Mouse (Mus musculus) embryonic facial prominence, embryonic 13.5 days (tissue): ENCODE results near the gene Adamtsl2. TPM values are rescaled to one million over a fixed set of nuclear protein-coding genes. Genes with fewer than 3 reads are reported as not detected.

Experiments used
- ATAC-seq: fragments of 200-750 bp; cut with Nextera tagmentation; 2 replicates; pipeline ENCODE4 v1.8.0; 2017; ENCODE audit warnings: low read depth; ENCODE audit not compliant: insufficient number of reproducible peaks, insufficient read depth, low FRiP score, low TSS enrichment
- H3K27ac ChIP-seq: fragments of 300-500 bp; sonication (generic); 2 replicates; pipeline ENCODE4 v1.5.1; 2015; ENCODE audit warnings: moderate library complexity, mild to moderate bottlenecking, inconsistent platforms
- H3K27me3 ChIP-seq: fragments of 300-500 bp; sonication (generic); 2 replicates; pipeline ENCODE4 v1.6.1; 2015; ENCODE audit warnings: mild to moderate bottlenecking, inconsistent platforms
- H3K36me3 ChIP-seq: fragments of 300-500 bp; sonication (generic); 2 replicates; pipeline ENCODE4 v1.6.1; 2015; ENCODE audit warnings: mild to moderate bottlenecking, inconsistent platforms
- H3K4me1 ChIP-seq: fragments of 300-500 bp; sonication (generic); 2 replicates; pipeline ENCODE4 v1.6.1; 2015; ENCODE audit warnings: inconsistent platforms
- H3K4me2 ChIP-seq: fragments of 300-500 bp; sonication (generic); 2 replicates; pipeline ENCODE4 v1.6.1; 2015; ENCODE audit warnings: moderate library complexity, mild to moderate bottlenecking, inconsistent platforms
- H3K4me3 ChIP-seq: fragments of 300-500 bp; sonication (generic); 2 replicates; pipeline ENCODE4 v1.5.1; 2015; ENCODE audit warnings: mild to moderate bottlenecking, inconsistent platforms
- H3K9ac ChIP-seq: fragments of 300-500 bp; sonication (generic); 2 replicates; pipeline ENCODE4 v1.6.1; 2015; ENCODE audit warnings: mild to moderate bottlenecking, inconsistent platforms
- H3K9me3 ChIP-seq: fragments of 300-500 bp; sonication (generic); 2 replicates; pipeline ENCODE4 v1.6.1; 2016; ENCODE audit warnings: inconsistent platforms
- WGBS: fragments of 180-500 bp; shearing (Covaris S2); methylation state at CpG from one replicate; pipeline ENCODE4 v1.1.7; 2015; ENCODE audit warnings: mixed read lengths; 5-methylcytosine and 5-hydroxymethylcytosine counted together
- polyA plus RNA-seq: library from polyadenylated mRNA; unstranded; fragments of >200 nt; fragmentation: Nextera tagmentation; extraction: Ambion mirVana; gene quantifications from 2 replicates; pipeline ENCODE4 v1.2.1, GENCODE M21; 2015

The Adamtsl2 gene
- polyA plus RNA-seq, 1 experiment from 2014 or later = 2.9 TPM

DNA sequence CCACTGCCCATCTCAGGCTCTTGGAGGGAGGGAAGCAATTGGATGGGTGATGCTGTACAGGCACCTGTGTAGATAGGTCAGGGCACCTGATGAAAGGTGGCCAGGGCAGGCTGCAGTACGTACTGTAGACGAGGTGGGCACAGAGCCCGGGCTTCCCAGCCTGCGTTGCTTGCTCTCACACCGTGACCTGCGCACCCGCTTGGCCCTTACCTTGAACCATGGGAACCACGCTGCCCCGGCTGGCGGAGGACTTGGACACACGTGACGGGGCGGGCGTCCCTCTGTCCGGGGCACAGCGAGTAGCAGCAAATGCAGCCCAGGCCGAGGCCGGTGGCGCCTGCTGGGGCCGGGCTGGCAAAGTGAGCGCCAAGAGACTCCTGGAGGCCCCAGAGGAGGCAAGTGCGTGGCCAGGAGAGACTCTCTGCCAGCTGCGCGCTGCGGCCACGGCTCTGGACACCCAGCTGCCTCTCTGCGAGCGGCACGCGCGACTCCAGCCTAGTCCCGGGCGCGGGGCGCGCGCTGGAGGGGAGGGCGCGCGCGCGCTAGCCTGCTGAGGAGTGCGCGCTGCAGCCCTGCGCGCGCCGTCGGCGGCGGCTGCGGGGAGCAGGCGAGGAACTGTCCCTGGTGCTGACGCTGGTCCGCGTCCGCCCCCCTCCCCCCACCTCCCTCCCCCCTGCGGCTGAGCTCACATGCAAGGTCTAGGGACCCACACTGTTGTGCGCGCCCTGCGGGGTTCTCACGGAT, 62.9 kb downstream of the Adamtsl2 start, which contains the start of gene Fam163b:
Fam163b (minus strand) TSS at position 542 of the 744 bp plus-strand sequence.
- ATAC-seq = no peak; the same call in 1 of the 2 replicates

DNA sequence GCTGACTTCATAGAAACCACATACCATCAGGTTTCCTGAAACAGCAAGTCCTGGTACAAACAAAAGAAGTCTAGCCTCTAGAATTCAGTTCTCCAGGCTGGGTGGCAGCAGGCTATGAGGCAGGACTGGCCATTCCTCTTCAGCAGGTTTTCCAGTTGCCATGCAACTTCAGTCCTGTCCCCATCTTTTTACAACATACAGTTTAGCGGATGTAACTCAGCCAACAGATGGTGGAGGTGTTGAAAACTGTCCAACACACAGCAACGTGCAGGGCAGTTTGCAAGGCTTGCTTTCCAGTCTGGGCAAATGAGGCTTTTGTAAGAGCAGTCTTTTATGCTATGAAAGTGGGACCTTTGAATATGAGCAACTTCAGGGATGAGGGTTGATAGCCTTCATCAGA, 65.8 kb downstream of the Adamtsl2 start:
- no peak for ATAC-seq
- Histone ChIP-seq H3K4me2 (no peak overlapping the region), H3K27me3 (peaks cover 41% of the 10 kb centered on the region), H3K4me1 (peaks cover 11% of the 10 kb centered on the region), H3K9me3 (no peaks in the 10 kb centered on the region), H3K9ac (no peak overlapping the region), H3K27ac (no peak overlapping the region), H3K4me3 (no peak overlapping the region), H3K36me3 (no peaks in the 10 kb centered on the region)
- 69% methylated on average over 2 of the region's 2 CpGs for WGBS

More for the DNA sequence above, 62.9 kb downstream of the Adamtsl2 start, which contains the start of gene Fam163b:
- H3K4me3 ChIP-seq = peak within 1 kb of the TSS; percentile 48
- peaks cover 11% of the 10 kb centered on the region for H3K4me1 ChIP-seq
- H3K27ac ChIP-seq = no peak within 1 kb of the TSS
- no peaks in the 10 kb centered on the region for H3K9me3 ChIP-seq
- under 1% methylated on average over 59 of the region's 62 CpGs for WGBS
- H3K27me3 ChIP-seq = peaks cover 61% of the 10 kb centered on the region
- no peaks in the 10 kb centered on the region for H3K36me3 ChIP-seq
- H3K4me2 ChIP-seq = peak within 1 kb of the TSS; percentile 93
- H3K9ac ChIP-seq = peak within 1 kb of the TSS; percentile 62; the same call in 1 of the 2 replicates

DNA sequence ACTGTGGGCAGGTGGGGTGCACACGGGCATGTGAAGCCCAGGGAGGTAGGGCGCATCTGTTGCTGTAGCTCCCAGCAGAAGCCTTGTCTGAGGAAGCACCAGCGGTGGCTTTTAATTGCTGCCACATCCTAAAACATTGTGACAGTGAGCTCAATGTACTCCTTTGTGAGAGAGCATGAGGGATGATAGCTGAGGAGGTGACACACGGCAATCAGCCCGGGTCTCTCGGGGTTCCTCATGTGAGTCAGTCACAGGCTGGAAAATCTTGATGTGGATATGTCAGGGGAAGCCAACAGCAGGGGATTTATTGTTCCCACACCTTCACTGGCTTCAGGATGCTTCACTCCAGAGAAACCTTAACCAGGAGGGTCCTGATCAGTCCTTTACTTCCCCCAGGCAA, 67.7 kb downstream of the Adamtsl2 start:
- no peak overlapping the region for H3K4me3 ChIP-seq
- WGBS = 72% methylated on average over 6 of the region's 6 CpGs

DNA sequence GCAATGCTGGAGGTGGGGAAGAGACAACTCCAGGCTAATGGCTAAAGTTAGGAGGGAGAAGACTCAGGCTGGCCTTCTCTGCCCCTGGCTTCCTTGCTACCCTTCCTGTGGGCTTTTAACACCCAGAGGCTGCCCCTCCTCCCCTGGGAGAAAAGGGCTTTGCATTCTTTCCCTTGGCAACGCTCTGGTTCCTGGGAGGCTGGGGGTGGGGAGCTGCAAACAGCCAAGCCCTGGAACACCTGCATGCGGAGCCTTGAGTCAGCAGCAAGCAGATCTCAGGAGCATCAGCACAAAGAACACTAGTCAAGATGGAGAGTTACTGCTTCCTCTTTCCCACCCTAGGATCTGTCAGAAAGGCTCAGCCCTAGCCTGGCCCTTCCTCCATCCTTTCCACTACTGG, 70.3 kb downstream of the Adamtsl2 start:
- 17% methylated on average over 2 of the region's 2 CpGs for WGBS

More for the DNA sequence above, 67.7 kb downstream of the Adamtsl2 start:
- no peak for ATAC-seq
- H3K27ac ChIP-seq = no peak overlapping the region
- H3K9ac ChIP-seq = no peak overlapping the region
- H3K9me3 ChIP-seq = no peaks in the 10 kb centered on the region
- no peaks in the 10 kb centered on the region for H3K36me3 ChIP-seq
- H3K4me2 ChIP-seq = no peak overlapping the region
- peaks cover 22% of the 10 kb centered on the region for H3K27me3 ChIP-seq
- peaks cover 9% of the 10 kb centered on the region for H3K4me1 ChIP-seq

DNA sequence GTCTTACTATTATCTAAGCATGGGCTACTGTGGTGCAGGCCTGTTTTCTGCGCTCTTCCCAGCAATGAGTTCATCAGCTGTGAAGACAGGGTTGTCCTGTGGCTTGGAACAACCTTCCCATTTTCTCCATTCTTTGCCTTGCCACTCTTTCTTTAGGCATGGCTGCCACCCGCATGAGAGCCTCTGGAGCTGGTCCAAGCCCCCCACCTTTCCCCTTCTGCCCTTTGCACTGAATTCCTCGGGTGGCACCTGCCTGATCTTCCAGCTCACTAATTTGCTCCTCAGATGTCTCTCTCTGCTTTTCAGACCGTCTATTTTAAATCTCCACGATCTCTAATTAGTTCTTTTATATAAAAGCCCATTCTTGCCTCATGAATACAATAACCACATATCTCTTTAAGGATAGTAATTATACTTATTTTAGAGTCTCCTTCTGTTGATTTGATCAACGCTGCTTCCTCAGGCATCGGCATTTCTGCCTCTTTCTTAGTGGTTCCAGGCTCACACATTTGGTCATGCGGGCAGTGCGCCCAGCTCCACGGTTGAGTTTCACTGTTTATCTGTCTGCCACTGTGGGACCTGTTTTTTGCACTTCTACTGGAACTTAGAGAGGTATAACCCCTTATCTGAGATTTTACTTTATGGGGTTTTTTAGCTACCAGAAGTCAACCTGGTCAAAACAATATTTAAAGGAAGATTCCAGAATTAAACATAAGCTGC, 75.4 kb downstream of the Adamtsl2 start:
- 78% methylated on average over 10 of the region's 10 CpGs for WGBS
- H3K36me3 ChIP-seq = no peaks in the 10 kb centered on the region

More for the DNA sequence above, 70.3 kb downstream of the Adamtsl2 start:
- no peaks in the 10 kb centered on the region for H3K9me3 ChIP-seq
- no peak overlapping the region for H3K9ac ChIP-seq
- H3K4me1 ChIP-seq = no peaks in the 10 kb centered on the region
- no peak for ATAC-seq
- H3K27me3 ChIP-seq = no peaks in the 10 kb centered on the region
- H3K4me3 ChIP-seq = no peak overlapping the region
- H3K36me3 ChIP-seq = no peaks in the 10 kb centered on the region
- no peak overlapping the region for H3K27ac ChIP-seq
- no peak overlapping the region for H3K4me2 ChIP-seq

DNA sequence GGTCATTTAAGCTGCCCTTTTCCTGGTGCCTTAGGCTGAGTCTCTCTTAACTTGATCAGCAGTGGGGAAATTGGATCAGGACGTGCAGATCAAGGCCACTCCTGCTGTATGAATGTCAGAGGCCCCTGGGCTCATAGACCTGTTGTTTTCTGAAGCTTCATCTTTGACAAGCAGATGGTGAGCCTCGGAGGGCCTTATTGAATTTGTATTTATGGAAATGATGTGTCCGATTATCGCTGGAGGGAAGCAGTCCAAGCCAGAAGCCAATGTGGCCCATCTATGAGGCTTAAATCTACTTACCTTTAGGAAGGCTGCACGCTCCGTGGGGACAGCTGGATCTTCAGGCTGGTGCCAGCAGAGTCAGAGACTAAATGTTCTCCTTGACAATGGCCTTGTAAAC, 77.4 kb downstream of the Adamtsl2 start:
- Histone ChIP-seq H3K4me2 (no peak overlapping the region), H3K27ac (no peak overlapping the region), H3K4me3 (no peak overlapping the region), H3K9ac (no peak overlapping the region), H3K36me3 (no peaks in the 10 kb centered on the region), H3K27me3 (no peaks in the 10 kb centered on the region; the same call in 1 of the 2 replicates), H3K9me3 (no peaks in the 10 kb centered on the region), H3K4me1 (no peaks in the 10 kb centered on the region)
- ATAC-seq = no peak
- WGBS = 67% methylated on average over 6 of the region's 6 CpGs

More for the DNA sequence above, 75.4 kb downstream of the Adamtsl2 start:
- H3K4me1 ChIP-seq = no peaks in the 10 kb centered on the region
- no peak overlapping the region for H3K4me2 ChIP-seq
- H3K9me3 ChIP-seq = no peaks in the 10 kb centered on the region
- H3K27ac ChIP-seq = no peak overlapping the region
- H3K9ac ChIP-seq = no peak overlapping the region
- ATAC-seq = no peak
- no peak overlapping the region for H3K4me3 ChIP-seq
- no peaks in the 10 kb centered on the region for H3K27me3 ChIP-seq

Other genes starting within 250 kb of the Adamtsl2 start
- not detected in 2 replicates for gene Abo, start 214.4 kb upstream of the Adamtsl2 start, polyA plus RNA-seq
- gene Surf6, start 176.5 kb upstream of the Adamtsl2 start, polyA plus RNA-seq = 32.9 and 33.1 TPM in 2 replicates
- 55.1 and 60.5 TPM in 2 replicates for gene Med22, start 168.7 kb upstream of the Adamtsl2 start, polyA plus RNA-seq
- gene Rpl7a, start 168.6 kb upstream of the Adamtsl2 start, polyA plus RNA-seq = 596 and 711 TPM in 2 replicates
- gene Surf2, start 163.0 kb upstream of the Adamtsl2 start, polyA plus RNA-seq = 49.0 and 49.1 TPM in 2 replicates
- gene Surf1, start 162.8 kb upstream of the Adamtsl2 start, polyA plus RNA-seq = 54.1 and 63.3 TPM in 2 replicates
- 203 and 220 TPM in 2 replicates for gene Surf4, start 145.5 kb upstream of the Adamtsl2 start, polyA plus RNA-seq
- 0.22 TPM in 1 of 2 replicates, not detected in the other for gene Stkld1, start 145.3 kb upstream of the Adamtsl2 start, polyA plus RNA-seq
- 51.9 and 55.3 TPM in 2 replicates for gene Rexo4, start 115.0 kb upstream of the Adamtsl2 start, polyA plus RNA-seq
- not detected in 2 replicates for gene Adamts13, start 106.0 kb upstream of the Adamtsl2 start, polyA plus RNA-seq
- gene Cacfd1, start 69.5 kb upstream of the Adamtsl2 start, polyA plus RNA-seq = 78.0 and 80.0 TPM in 2 replicates
- 0.44 and 0.84 TPM in 2 replicates for gene Slc2a6, start 51.4 kb upstream of the Adamtsl2 start, polyA plus RNA-seq
- gene Mymk, start 7.2 kb upstream of the Adamtsl2 start, polyA plus RNA-seq = 3.5 and 6.4 TPM in 2 replicates
- gene Fam163b, start 63.1 kb downstream of the Adamtsl2 start, polyA plus RNA-seq = 0.24 and 0.37 TPM in 2 replicates
- 0.07 and 0.14 TPM in 2 replicates for gene Dbh, start 85.9 kb downstream of the Adamtsl2 start, polyA plus RNA-seq
- gene Sardh, start 169.0 kb downstream of the Adamtsl2 start, polyA plus RNA-seq = 5.1 and 5.8 TPM in 2 replicates